Mouse (Mus musculus): ENCODE results near the gene Baiap2l1. TPM values are rescaled to one million over a fixed set of nuclear protein-coding genes. Genes with fewer than 3 reads are reported as not detected.

Baiap2l1 gene
- polyA plus RNA-seq, 1 experiment from 2014 or later = 14.8 TPM

Other genes with a start within 250 kb of the Baiap2l1 start
- gene Bhlha15, start 167.8 kb downstream of the Baiap2l1 start, polyA plus RNA-seq (2015; fragmentation: Nextera tagmentation; extraction: Ambion mirVana) = 0.55 and 0.74 TPM in 2 replicates
- gene Tecpr1, start 134.5 kb downstream of the Baiap2l1 start, polyA plus RNA-seq (2015; fragmentation: Nextera tagmentation; extraction: Ambion mirVana) = 24.3 and 26.0 TPM in 2 replicates
- 112 and 118 TPM in 2 replicates for gene Bri3, start 113.7 kb downstream of the Baiap2l1 start, polyA plus RNA-seq (2015; fragmentation: Nextera tagmentation; extraction: Ambion mirVana)
- 0.80 and 0.90 TPM in 2 replicates for gene Nptx2, start 187.8 kb upstream of the Baiap2l1 start, polyA plus RNA-seq (2015; fragmentation: Nextera tagmentation; extraction: Ambion mirVana)